ENCODE assay signal across 8 mouse cellular contexts in genomic region chr6:85068322-85069022, GRCm38 (mm10). TPM values are rescaled to one million over a fixed set of nuclear protein-coding genes. Genes with fewer than 3 reads are reported as not detected.
A peak's percentile ranks its signal among the peaks of the same experiment; 100 is the strongest.
DNase-seq lines count a peak whose midpoint lies in the region; ATAC-seq lines count a peak whose summit lies in the region.

No protein-coding gene starts in this region.

- no peak; the same call in 1 of the 2 replicates for ATAC-seq in heart, embryonic 12.5 days (ENCODE audit: insufficient number of reproducible peaks, low FRiP score)
- ATAC-seq in neural tube, embryonic 15.5 days (ENCODE audit: low FRiP score) = peak; percentile 65

- no peaks in the 10 kb centered on the region for H3K36me3 ChIP-seq in heart, embryonic 12.5 days
- no peaks in the 10 kb centered on the region for H3K36me3 ChIP-seq in neural tube, embryonic 15.5 days

- H3K4me3 ChIP-seq in heart, embryonic 12.5 days = peak overlapping the region; percentile 75
- peak overlapping the region; percentile 81 for H3K4me3 ChIP-seq in neural tube, embryonic 15.5 days (replicated peaks)

- no peaks in the 10 kb centered on the region for H3K9me3 ChIP-seq in heart, embryonic 12.5 days (replicated peaks)
- H3K9me3 ChIP-seq in neural tube, embryonic 15.5 days (replicated peaks) = no peaks in the 10 kb centered on the region

- no peaks in the 10 kb centered on the region for H3K27me3 ChIP-seq in heart, embryonic 12.5 days (replicated peaks)
- H3K27me3 ChIP-seq in neural tube, embryonic 15.5 days (replicated peaks) = no peaks in the 10 kb centered on the region

- peak overlapping the region; percentile 48 for H3K27ac ChIP-seq in heart, embryonic 12.5 days (ENCODE audit: poor library complexity, severe bottlenecking)
- H3K27ac ChIP-seq in neural tube, embryonic 15.5 days (replicated peaks) = peak overlapping the region; percentile 89

- DNase-seq in 3134 (ENCODE audit: extremely low read depth, insufficient read length, low spot score) = peak; percentile 20
- peak; percentile 18 for DNase-seq in A20 (ENCODE audit: low read depth, low spot score)
- peak; percentile 32 for DNase-seq in embryo, embryonic 10.5 days (ENCODE audit: low spot score)
- peak; percentile 21 to 24 for DNase-seq in kidney, postnatal 36 days
- peak; percentile 33 to 39 for DNase-seq in lung, adult 18-20 months
- no peak for DNase-seq in urinary bladder, postnatal 14 days (ENCODE audit: low spot score)

- H3K4me2 ChIP-seq in heart, embryonic 12.5 days = peak overlapping the region; percentile 90
- H3K4me2 ChIP-seq in neural tube, embryonic 15.5 days = peak overlapping the region; percentile 70

- peaks cover 10% of the 10 kb centered on the region for H3K4me1 ChIP-seq in heart, embryonic 12.5 days (replicated peaks)
- H3K4me1 ChIP-seq in neural tube, embryonic 15.5 days = peaks cover 21% of the 10 kb centered on the region

- peak overlapping the region; percentile 88 for H3K9ac ChIP-seq in heart, embryonic 12.5 days
- H3K9ac ChIP-seq in neural tube, embryonic 15.5 days (replicated peaks) = peak overlapping the region; percentile 88

- WGBS in heart, embryonic 12.5 days = 4% methylated on average over 17 of the region's 17 CpGs
- 3% methylated on average over 17 of the region's 17 CpGs for WGBS in neural tube, embryonic 15.5 days

RNA-seq across cellular contexts. Expression of gene Exoc6b, which starts 0.8 kb away (rescaled TPM):
- polyA plus RNA-seq in heart, embryonic 12.5 days (2016; fragmentation: Nextera tagmentation; extraction: Ambion mirVana) = 22.1 and 22.8 TPM in 2 replicates
- 42.4 and 44.5 TPM in 2 replicates for polyA plus RNA-seq in neural tube, embryonic 15.5 days (2015; fragmentation: Nextera tagmentation; extraction: Ambion mirVana)
